Mouse (Mus musculus) myocyte (in vitro differentiated cells): ENCODE results near the gene Rtp3. TPM values are rescaled to one million over a fixed set of nuclear protein-coding genes. Genes with fewer than 3 reads are reported as not detected.

ENCODE experiments used
- H3K27me3 ChIP-seq: one replicate; pipeline ENCODE4 v1.6.1; 2011; ENCODE audit not compliant: control insufficient read depth, insufficient read depth, insufficient read length
- H3K36me3 ChIP-seq: one replicate; pipeline ENCODE4 v1.6.1; 2011; ENCODE audit not compliant: control insufficient read depth, insufficient read depth
- H3K4me2 ChIP-seq: one replicate; pipeline ENCODE4 v1.6.1; 2011; ENCODE audit warnings: low read depth, control low read depth
- H3K4me3 ChIP-seq: one replicate; pipeline ENCODE4 v1.5.1; 2011; ENCODE audit warnings: mild to moderate bottlenecking, control low read depth, moderate library complexity
- H3K79me2 ChIP-seq: one replicate; pipeline ENCODE4 v1.6.1; 2011; ENCODE audit not compliant: control insufficient read depth, insufficient read depth
- H3ac ChIP-seq: one replicate; pipeline ENCODE4 v1.6.1; 2011; ENCODE audit not compliant: control insufficient read depth, insufficient read length
- CEBPB ChIP-seq: IDR thresholded peaks from 2 replicates; pipeline ENCODE4 v1.6.1; 2011; ENCODE audit warnings: mild to moderate bottlenecking, moderate library complexity; ENCODE audit not compliant: poor library complexity, insufficient read depth, severe bottlenecking
- E2F4 ChIP-seq: IDR thresholded peaks from one replicate; pipeline ENCODE4 v1.6.1; 2011; ENCODE audit warnings: mild to moderate bottlenecking, control low read depth, moderate library complexity; ENCODE audit not compliant: insufficient read depth
- MAX ChIP-seq: IDR thresholded peaks from one replicate; pipeline ENCODE4 v1.6.1; 2011; ENCODE audit warnings: low read depth, mild to moderate bottlenecking, control low read depth
- MYOD1 ChIP-seq, 3 experiments: IDR thresholded peaks; one replicate each; pipeline ENCODE4 v1.6.1; 2011; ENCODE audit warnings: control low read depth in 2 of 3, low read depth in 2 of 3, mild to moderate bottlenecking in 2 of 3, moderate library complexity in 1 of 3; ENCODE audit not compliant: insufficient read length in 2 of 3, control insufficient read depth in 1 of 3
- MYOG ChIP-seq, 3 experiments: IDR thresholded peaks; one replicate each; pipeline ENCODE4 v1.6.1; 2011; ENCODE audit warnings: control low read depth in 2 of 3, low read depth in 2 of 3, mild to moderate bottlenecking in 2 of 3; ENCODE audit not compliant: insufficient read length in 2 of 3, control insufficient read depth in 1 of 3, insufficient read depth in 1 of 3
- POLR2A ChIP-seq: IDR thresholded peaks from one replicate; pipeline ENCODE4 v1.6.1; 2011; ENCODE audit warnings: low read depth, mild to moderate bottlenecking, control low read depth, moderate library complexity; ENCODE audit not compliant: insufficient read length
- POLR2AphosphoS2 ChIP-seq: IDR thresholded peaks from one replicate; pipeline ENCODE4 v1.6.1; 2011; ENCODE audit warnings: low read depth, control low read depth; ENCODE audit not compliant: insufficient read length
- REST ChIP-seq: IDR thresholded peaks from one replicate; pipeline ENCODE4 v1.6.1; 2011; ENCODE audit warnings: mild to moderate bottlenecking, control low read depth, moderate library complexity; ENCODE audit not compliant: insufficient read depth, insufficient read length
- SRF ChIP-seq: IDR thresholded peaks from one replicate; pipeline ENCODE4 v1.6.1; 2011; ENCODE audit warnings: low read depth; ENCODE audit not compliant: control insufficient read depth, insufficient read length
- TCF12 ChIP-seq: IDR thresholded peaks from one replicate; pipeline ENCODE4 v1.6.1; 2011; ENCODE audit warnings: mild to moderate bottlenecking, control low read depth; ENCODE audit not compliant: poor library complexity, insufficient read depth, severe bottlenecking
- TCF3 ChIP-seq: IDR thresholded peaks from one replicate; pipeline ENCODE4 v1.6.1; 2011; ENCODE audit warnings: low read depth, control low read depth; ENCODE audit not compliant: insufficient read length
- USF1 ChIP-seq: IDR thresholded peaks from one replicate; pipeline ENCODE4 v1.6.1; 2011; ENCODE audit warnings: low read depth, mild to moderate bottlenecking, control low read depth, moderate library complexity
- polyA plus RNA-seq: library from polyadenylated mRNA; unstranded; fragments of >200 nt; fragmentation: generic; extraction: Trizol; gene quantifications from one replicate; pipeline ENCODE4 v1.2.1, GENCODE M21; 2012; ENCODE audit warnings: missing spikeins

Rtp3 gene
- polyA plus RNA-seq, 1 experiment = not detected

DNA sequence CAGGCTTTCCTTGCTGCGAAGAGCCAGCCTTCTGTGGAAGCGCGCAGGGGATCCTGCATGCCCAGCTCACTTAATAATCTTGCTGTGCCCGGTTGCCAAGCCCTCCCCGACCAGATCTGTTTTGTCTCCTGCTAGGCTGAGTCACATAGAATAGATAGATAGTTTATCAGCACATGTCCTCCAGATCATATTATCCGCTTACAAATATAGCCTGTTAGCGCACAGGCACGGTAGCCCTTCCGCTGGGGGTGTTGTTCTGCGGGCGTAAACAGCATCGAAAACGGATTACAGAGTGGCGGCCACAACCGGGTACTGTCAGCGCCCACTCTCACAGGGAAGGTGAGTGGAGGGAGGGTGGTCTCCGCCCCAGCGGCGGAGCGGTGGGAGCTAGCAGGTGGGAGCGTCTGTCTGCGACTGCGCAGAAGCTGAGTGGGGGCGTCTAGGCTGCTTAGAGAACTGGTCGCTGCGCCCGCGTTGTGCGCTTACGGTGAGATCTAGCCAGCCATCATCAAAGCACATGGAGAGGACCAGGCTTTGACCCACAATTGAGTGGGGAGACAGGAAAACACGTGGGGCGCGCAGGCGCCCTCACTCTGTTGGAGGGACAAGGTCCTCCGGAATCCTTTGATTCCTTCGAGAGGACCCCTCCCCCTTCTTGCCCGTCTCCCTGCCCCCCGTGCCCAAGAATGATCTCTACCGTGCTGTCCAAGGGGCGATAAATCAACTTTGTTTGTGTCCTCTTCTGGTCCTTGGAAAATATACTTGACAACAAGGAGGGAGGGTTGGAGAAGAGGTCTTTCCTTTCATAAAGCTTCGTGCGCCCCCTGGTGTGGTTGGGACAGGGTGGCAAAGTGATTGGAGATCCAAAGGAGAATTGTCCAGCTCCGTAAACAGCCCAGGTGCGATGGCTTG is 36.6 kb downstream of the Rtp3 start:
- Histone ChIP-seq H3ac (no peak overlapping the region), H3K36me3 (no peaks in the 10 kb centered on the region), H3K79me2 (no peaks in the 10 kb centered on the region), H3K4me2 (peak overlapping the region; percentile 69), H3K4me3 (peak overlapping the region; percentile 12), H3K27me3 (peaks cover 28% of the 10 kb centered on the region)
- TF ChIP-seq E2F4 = no peak
- no peak for TF ChIP-seq REST
- TF ChIP-seq MYOG (IDR thresholded peaks at IDR 0.05; ENCODE audit: control insufficient read depth in 1 of 3, insufficient read depth in 1 of 3, insufficient read length in 2 of 3, low read depth in 2 of 3) = no peak
- TF ChIP-seq SRF = no peak
- TF ChIP-seq POLR2A = no peak
- no peak for TF ChIP-seq USF1
- no peak for TF ChIP-seq CEBPB
- no peak for TF ChIP-seq POLR2AphosphoS2

- H3K4me2 ChIP-seq = peak overlapping the region; percentile 69
- peaks cover 28% of the 10 kb centered on the region for H3K27me3 ChIP-seq
- peak overlapping the region; percentile 12 for H3K4me3 ChIP-seq
- TF ChIP-seq TCF12 (no peak), USF1 (no peak), CEBPB (no peak), POLR2A (no peak), MAX (no peak), MYOG (IDR thresholded peaks at IDR 0.05; ENCODE audit: control insufficient read depth in 1 of 3, insufficient read depth in 1 of 3, insufficient read length in 2 of 3, low read depth in 2 of 3) (no peak), TCF3 (no peak), REST (no peak), MYOD1 (IDR thresholded peaks at IDR 0.05; ENCODE audit: control insufficient read depth in 1 of 3, insufficient read length in 2 of 3, low read depth in 2 of 3) (no peak), SRF (no peak), POLR2AphosphoS2 (no peak), E2F4 (no peak)
- H3K79me2 ChIP-seq = no peaks in the 10 kb centered on the region
- no peak overlapping the region for H3ac ChIP-seq
- no peaks in the 10 kb centered on the region for H3K36me3 ChIP-seq
Observed at GRCm38 (mm10) chr9:110952931-110953549, 37.3 kb downstream of the Rtp3 start.

GRCm38 (mm10) chr9:110952398-110952797 is 38.0 kb downstream of the Rtp3 start:
- Histone ChIP-seq H3ac (no peak overlapping the region), H3K36me3 (no peaks in the 10 kb centered on the region), H3K4me3 (no peak overlapping the region), H3K79me2 (no peaks in the 10 kb centered on the region), H3K27me3 (peaks cover 28% of the 10 kb centered on the region), H3K4me2 (no peak overlapping the region)
- no peak for TF ChIP-seq MAX
- TF ChIP-seq TCF12 = no peak
- TF ChIP-seq POLR2AphosphoS2 = no peak
- no peak for TF ChIP-seq MYOG (IDR thresholded peaks at IDR 0.05; ENCODE audit: control insufficient read depth in 1 of 3, insufficient read depth in 1 of 3, insufficient read length in 2 of 3, low read depth in 2 of 3)
- TF ChIP-seq REST = no peak
- no peak for TF ChIP-seq USF1
- TF ChIP-seq SRF = no peak
- TF ChIP-seq CEBPB = no peak
- TF ChIP-seq TCF3 = no peak
- no peak for TF ChIP-seq POLR2A
- TF ChIP-seq MYOD1 (IDR thresholded peaks at IDR 0.05; ENCODE audit: control insufficient read depth in 1 of 3, insufficient read length in 2 of 3, low read depth in 2 of 3) = no peak
- TF ChIP-seq E2F4 = no peak

DNA sequence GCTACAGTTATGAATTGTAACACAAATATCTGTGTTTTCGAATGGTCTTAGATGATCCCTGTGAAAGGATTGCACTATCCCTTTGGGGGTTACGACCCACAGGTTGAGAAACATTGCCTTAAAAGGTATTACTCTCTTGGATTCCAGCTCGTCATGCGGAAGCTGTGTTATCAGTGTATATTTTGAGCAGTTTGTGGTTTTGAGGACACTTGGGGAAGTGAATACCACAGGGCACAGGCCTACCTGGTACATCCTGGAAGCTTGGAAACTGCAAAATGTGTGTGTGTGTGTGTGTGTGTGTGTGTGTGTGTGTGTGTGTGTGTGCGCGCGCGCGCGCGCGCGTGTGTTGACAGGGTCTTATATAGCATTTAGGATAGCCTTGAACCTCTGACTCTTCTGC is 38.5 kb downstream of the Rtp3 start:
- Histone ChIP-seq H3ac (no peak overlapping the region), H3K4me2 (no peak overlapping the region), H3K79me2 (no peaks in the 10 kb centered on the region), H3K4me3 (no peak overlapping the region), H3K36me3 (no peaks in the 10 kb centered on the region), H3K27me3 (peaks cover 30% of the 10 kb centered on the region)
- TF ChIP-seq POLR2A (no peak), MAX (no peak), TCF12 (no peak), MYOG (IDR thresholded peaks at IDR 0.05; ENCODE audit: control insufficient read depth in 1 of 3, insufficient read depth in 1 of 3, insufficient read length in 2 of 3, low read depth in 2 of 3) (no peak), REST (no peak), TCF3 (no peak), CEBPB (no peak), SRF (no peak), E2F4 (no peak), MYOD1 (IDR thresholded peaks at IDR 0.05; ENCODE audit: control insufficient read depth in 1 of 3, insufficient read length in 2 of 3, low read depth in 2 of 3) (no peak)
